Mouse (Mus musculus): ENCODE measurements at regions not wholly inside any gene's neighbourhood (a gene's known extent, or its start where the extent isn't known, plus 50 kb on each side); places are given as distances from the start of the nearest gene placed in this dataset.

DNA sequence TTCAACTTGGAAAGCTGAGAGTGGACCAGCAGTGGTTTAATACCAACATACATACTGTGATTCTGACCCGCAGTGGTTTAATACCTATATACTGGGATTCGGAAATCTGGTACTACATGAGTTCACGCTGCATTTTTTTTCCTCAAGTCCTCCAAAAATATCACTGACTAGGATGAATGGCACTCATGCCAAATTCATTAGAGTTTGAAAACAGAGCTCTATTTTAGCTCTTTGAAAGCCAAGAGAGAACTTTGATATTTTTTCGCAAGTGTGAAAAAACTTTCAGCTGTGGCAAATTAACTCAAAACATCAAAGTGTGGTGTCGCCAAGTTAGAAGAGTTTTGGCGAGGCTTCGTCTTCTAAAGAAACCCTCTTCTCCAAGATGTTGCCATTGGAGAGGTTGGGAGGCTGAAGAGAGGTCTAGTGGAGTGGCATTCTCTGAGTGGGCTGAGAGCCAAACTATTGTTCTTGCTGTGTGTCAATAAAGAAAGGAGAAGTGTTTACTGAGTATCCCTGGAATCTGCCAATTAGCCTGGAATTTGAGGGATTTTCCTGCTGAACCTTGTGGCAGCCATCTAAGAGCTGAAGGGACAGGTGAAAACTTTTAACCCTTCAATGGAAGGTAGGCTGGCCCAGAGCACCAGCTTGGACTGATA lies 81.6 kb upstream of the Lifr start:
- Histone ChIP-seq H3K4me3 (ENCODE audit: low read depth, low read length) (no peak overlapping the region), H3K4me1 (ENCODE audit: insufficient read depth, low read depth, low read length) (no peaks in the 10 kb centered on the region), H3K36me3 (replicated peaks) (no peaks in the 10 kb centered on the region), H3K9me3 (replicated peaks) (no peaks in the 10 kb centered on the region), H3K27me3 (ENCODE audit: insufficient read depth, low read length) (peaks cover 3% of the 10 kb centered on the region; the same call in 1 of the 2 replicates)
- DNase-seq (ENCODE audit: low spot score) (no peak), ATAC-seq (ENCODE audit: extremely low read depth, insufficient number of reproducible peaks, low FRiP score, poor library complexity, severe bottlenecking) (no peak)
- TF ChIP-seq GATA2 (IDR thresholded peaks at IDR 0.05; ENCODE audit: borderline replicate concordance, low read depth, low read length) = no peak
- TF ChIP-seq POLR2AphosphoS5 (IDR thresholded peaks at IDR 0.05; ENCODE audit: insufficient replicate concordance, low read depth, low read length) = no peak
- TF ChIP-seq CTCF (IDR thresholded peaks at IDR 0.05; ENCODE audit: low read depth, low read length) = no peak
- no peak for TF ChIP-seq TAL1 (conservative IDR thresholded peaks at IDR 0.05; ENCODE audit: low read depth, low read length)
- no peak for TF ChIP-seq GATA1 (IDR thresholded peaks at IDR 0.05; ENCODE audit: borderline replicate concordance, low read length)

DNA sequence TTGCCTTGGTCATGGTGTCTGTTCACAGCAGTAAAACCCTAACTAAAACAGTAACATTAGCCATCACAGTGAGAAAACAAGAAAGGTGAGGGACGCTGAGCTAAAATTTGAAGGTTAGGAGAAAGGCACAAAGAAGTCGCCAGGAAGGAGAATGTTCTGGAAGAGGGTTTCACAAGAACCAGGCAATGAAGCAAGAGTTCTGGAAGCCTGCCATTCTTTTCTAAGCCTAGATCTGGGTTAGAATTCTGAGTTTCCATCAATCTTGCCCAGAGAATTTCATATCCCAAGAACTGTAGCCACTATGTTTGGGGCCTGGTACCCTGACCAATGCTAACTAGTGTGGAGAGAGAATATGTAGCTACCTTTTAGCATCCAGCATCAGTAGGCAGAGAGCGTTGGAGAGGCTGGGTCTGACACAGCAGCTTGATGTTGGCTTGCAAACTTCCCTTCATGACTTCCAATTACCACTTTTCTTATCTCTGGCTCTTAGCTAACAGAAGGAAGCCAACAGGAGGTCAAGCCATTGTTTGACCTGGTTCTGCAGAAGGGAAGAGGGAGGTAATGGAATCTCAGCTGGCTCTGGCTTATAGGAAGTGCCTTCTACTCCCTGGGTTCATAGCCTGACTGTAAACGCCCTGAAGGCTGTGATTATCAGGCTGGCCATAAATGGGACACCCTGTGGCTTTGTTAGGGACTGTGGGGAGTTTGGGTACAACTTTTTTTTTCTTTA lies 79.3 kb upstream of the Lifr start:
- ATAC-seq (ENCODE audit: extremely low read depth, insufficient number of reproducible peaks, low FRiP score, poor library complexity, severe bottlenecking) = no peak
- Histone ChIP-seq H3K9me3 (replicated peaks) (no peaks in the 10 kb centered on the region), H3K4me1 (ENCODE audit: insufficient read depth, low read depth, low read length) (no peaks in the 10 kb centered on the region), H3K36me3 (replicated peaks) (no peaks in the 10 kb centered on the region), H3K27me3 (ENCODE audit: insufficient read depth, low read length) (peaks cover 3% of the 10 kb centered on the region; the same call in 1 of the 2 replicates), H3K4me3 (ENCODE audit: low read depth, low read length) (no peak overlapping the region)
- TF ChIP-seq POLR2AphosphoS5 (IDR thresholded peaks at IDR 0.05; ENCODE audit: insufficient replicate concordance, low read depth, low read length) = no peak
- no peak for TF ChIP-seq TAL1 (conservative IDR thresholded peaks at IDR 0.05; ENCODE audit: low read depth, low read length)
- no peak for TF ChIP-seq GATA2 (IDR thresholded peaks at IDR 0.05; ENCODE audit: borderline replicate concordance, low read depth, low read length)
- no peak for TF ChIP-seq CTCF (IDR thresholded peaks at IDR 0.05; ENCODE audit: low read depth, low read length)
- no peak for DNase-seq (ENCODE audit: low spot score)

DNA sequence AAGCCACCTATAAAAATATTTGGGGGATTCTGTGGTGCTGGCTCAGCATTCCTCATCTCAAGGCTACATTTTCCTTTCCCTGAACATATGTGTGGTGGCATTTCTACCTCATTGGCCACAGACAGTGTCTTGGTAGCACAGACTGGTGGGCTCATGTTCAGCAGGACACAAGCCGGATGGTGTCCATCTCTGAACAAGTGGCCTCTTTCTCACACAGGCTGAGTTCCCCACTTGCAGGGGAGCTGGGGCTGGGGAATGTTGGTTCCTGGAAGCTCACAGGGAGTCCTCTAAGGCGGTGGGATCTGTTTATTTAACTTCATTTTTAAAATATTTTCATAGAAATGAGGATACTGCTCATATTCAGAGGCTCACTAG lies 78.7 kb upstream of the Lifr start:
- H3K4me1 ChIP-seq (ENCODE audit: insufficient read depth, low read depth, low read length) = no peaks in the 10 kb centered on the region
- DNase-seq (ENCODE audit: low spot score) (no peak), ATAC-seq (ENCODE audit: extremely low read depth, insufficient number of reproducible peaks, low FRiP score, poor library complexity, severe bottlenecking) (no peak)
- H3K9me3 ChIP-seq (replicated peaks) = no peaks in the 10 kb centered on the region
- TF ChIP-seq CTCF (IDR thresholded peaks at IDR 0.05; ENCODE audit: low read depth, low read length) = no peak
- TF ChIP-seq GATA1 (IDR thresholded peaks at IDR 0.05; ENCODE audit: borderline replicate concordance, low read length) = no peak
- no peak for TF ChIP-seq GATA2 (IDR thresholded peaks at IDR 0.05; ENCODE audit: borderline replicate concordance, low read depth, low read length)
- no peaks in the 10 kb centered on the region for H3K36me3 ChIP-seq (replicated peaks)
- peaks cover 3% of the 10 kb centered on the region; the same call in 1 of the 2 replicates for H3K27me3 ChIP-seq (ENCODE audit: insufficient read depth, low read length)
- no peak overlapping the region for H3K4me3 ChIP-seq (ENCODE audit: low read depth, low read length)

DNA sequence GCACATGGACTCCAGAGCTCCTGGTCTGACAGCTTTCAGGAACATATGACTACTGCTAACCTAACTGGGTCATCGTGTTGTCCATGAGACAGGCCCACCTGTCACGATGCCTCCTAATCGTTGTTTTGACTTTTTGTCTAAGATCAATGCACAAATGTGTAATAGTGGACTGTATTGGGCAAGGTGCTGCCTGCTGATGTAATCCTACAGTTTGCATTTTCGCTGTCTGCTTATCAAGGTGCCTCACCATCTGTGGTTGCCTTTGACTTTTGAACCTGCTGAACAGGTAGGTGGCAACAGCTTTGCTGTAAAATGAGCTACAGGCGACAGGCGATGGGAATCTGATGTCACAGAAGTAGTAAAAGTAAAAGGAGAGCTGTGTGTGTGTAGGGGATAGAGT lies 78.0 kb upstream of the Lifr start:
- Histone ChIP-seq H3K27me3 (ENCODE audit: insufficient read depth, low read length) (peaks cover 3% of the 10 kb centered on the region; the same call in 1 of the 2 replicates), H3K36me3 (replicated peaks) (no peaks in the 10 kb centered on the region), H3K4me1 (ENCODE audit: insufficient read depth, low read depth, low read length) (no peaks in the 10 kb centered on the region), H3K4me3 (ENCODE audit: low read depth, low read length) (no peak overlapping the region), H3K9me3 (replicated peaks) (no peaks in the 10 kb centered on the region)
- ATAC-seq (ENCODE audit: extremely low read depth, insufficient number of reproducible peaks, low FRiP score, poor library complexity, severe bottlenecking) (no peak), DNase-seq (ENCODE audit: low spot score) (no peak)
- TF ChIP-seq TAL1 (conservative IDR thresholded peaks at IDR 0.05; ENCODE audit: low read depth, low read length) (no peak), CTCF (IDR thresholded peaks at IDR 0.05; ENCODE audit: low read depth, low read length) (no peak), GATA2 (IDR thresholded peaks at IDR 0.05; ENCODE audit: borderline replicate concordance, low read depth, low read length) (no peak), POLR2AphosphoS5 (IDR thresholded peaks at IDR 0.05; ENCODE audit: insufficient replicate concordance, low read depth, low read length) (no peak), GATA1 (IDR thresholded peaks at IDR 0.05; ENCODE audit: borderline replicate concordance, low read length) (no peak)

GRCm38 (mm10) chr15:7013047-7013446 lies 77.4 kb upstream of the Lifr start:
- no peaks in the 10 kb centered on the region for H3K4me1 ChIP-seq (ENCODE audit: insufficient read depth, low read depth, low read length)
- H3K9me3 ChIP-seq (replicated peaks) = no peaks in the 10 kb centered on the region
- H3K4me3 ChIP-seq (ENCODE audit: low read depth, low read length) = no peak overlapping the region
- TF ChIP-seq GATA1 (IDR thresholded peaks at IDR 0.05; ENCODE audit: borderline replicate concordance, low read length) (no peak), POLR2AphosphoS5 (IDR thresholded peaks at IDR 0.05; ENCODE audit: insufficient replicate concordance, low read depth, low read length) (no peak), TAL1 (conservative IDR thresholded peaks at IDR 0.05; ENCODE audit: low read depth, low read length) (no peak), CTCF (IDR thresholded peaks at IDR 0.05; ENCODE audit: low read depth, low read length) (no peak)
- H3K27me3 ChIP-seq (ENCODE audit: insufficient read depth, low read length) = peaks cover 3% of the 10 kb centered on the region; the same call in 1 of the 2 replicates
- no peaks in the 10 kb centered on the region for H3K36me3 ChIP-seq (replicated peaks)
- no peak for DNase-seq (ENCODE audit: low spot score)
- ATAC-seq (ENCODE audit: extremely low read depth, insufficient number of reproducible peaks, low FRiP score, poor library complexity, severe bottlenecking) = no peak

GRCm38 (mm10) chr15:7014984-7015383 lies 75.4 kb upstream of the Lifr start:
- ATAC-seq (ENCODE audit: extremely low read depth, insufficient number of reproducible peaks, low FRiP score, poor library complexity, severe bottlenecking) = no peak

More at GRCm38 (mm10) chr15:7014984-7015383, 75.4 kb upstream of the Lifr start:
- Histone ChIP-seq H3K9me3 (replicated peaks) (no peaks in the 10 kb centered on the region), H3K36me3 (replicated peaks) (no peaks in the 10 kb centered on the region), H3K4me1 (ENCODE audit: insufficient read depth, low read depth, low read length) (no peaks in the 10 kb centered on the region), H3K27me3 (ENCODE audit: insufficient read depth, low read length) (peaks cover 3% of the 10 kb centered on the region; the same call in 1 of the 2 replicates), H3K4me3 (ENCODE audit: low read depth, low read length) (no peak overlapping the region)
- TF ChIP-seq CTCF (IDR thresholded peaks at IDR 0.05; ENCODE audit: low read depth, low read length) (no peak), TAL1 (conservative IDR thresholded peaks at IDR 0.05; ENCODE audit: low read depth, low read length) (no peak), POLR2AphosphoS5 (IDR thresholded peaks at IDR 0.05; ENCODE audit: insufficient replicate concordance, low read depth, low read length) (no peak), GATA1 (IDR thresholded peaks at IDR 0.05; ENCODE audit: borderline replicate concordance, low read length) (no peak), GATA2 (IDR thresholded peaks at IDR 0.05; ENCODE audit: borderline replicate concordance, low read depth, low read length) (no peak)
- no peak for DNase-seq (ENCODE audit: low spot score)
